Mouse (Mus musculus) midbrain, embryonic 13.5 days (tissue): ENCODE data around the gene Mkrn2. TPM values are rescaled to one million over a fixed set of nuclear protein-coding genes. Genes with fewer than 3 reads are reported as not detected.

ENCODE experiments used
- ATAC-seq: fragments of 200-750 bp; cut with Nextera tagmentation; 2 replicates; pipeline ENCODE4 v1.8.0; 2017; ENCODE audit warnings: mild to moderate bottlenecking, moderate TSS enrichment, moderate library complexity
- H3K27ac ChIP-seq: fragments of 300-500 bp; sonication (generic); 2 replicates; pipeline ENCODE4 v1.5.1; 2015; ENCODE audit warnings: inconsistent platforms, mild to moderate bottlenecking, moderate library complexity
- H3K27me3 ChIP-seq: fragments of 300-500 bp; sonication (generic); 2 replicates; pipeline ENCODE4 v1.6.1; 2015; ENCODE audit warnings: mild to moderate bottlenecking, inconsistent platforms
- H3K36me3 ChIP-seq: fragments of 300-500 bp; sonication (generic); 2 replicates; pipeline ENCODE4 v1.6.1; 2015; ENCODE audit warnings: mild to moderate bottlenecking, inconsistent platforms
- H3K4me1 ChIP-seq: fragments of 300-500 bp; sonication (generic); replicated peaks from 2 replicates; pipeline ENCODE4 v1.6.1; 2015; ENCODE audit warnings: inconsistent platforms
- H3K4me2 ChIP-seq: fragments of 300-500 bp; sonication (generic); replicated peaks from 2 replicates; pipeline ENCODE4 v1.6.1; 2015; ENCODE audit warnings: moderate library complexity, mild to moderate bottlenecking, inconsistent platforms
- H3K4me3 ChIP-seq: fragments of 300-500 bp; sonication (generic); replicated peaks from 2 replicates; pipeline ENCODE4 v1.5.1; 2015; ENCODE audit warnings: mild to moderate bottlenecking, inconsistent platforms
- H3K9ac ChIP-seq: fragments of 300-500 bp; sonication (generic); replicated peaks from 2 replicates; pipeline ENCODE4 v1.6.1; 2015; ENCODE audit warnings: mild to moderate bottlenecking, inconsistent platforms
- H3K9me3 ChIP-seq: fragments of 300-500 bp; sonication (generic); 2 replicates; pipeline ENCODE4 v1.6.1; 2016; ENCODE audit warnings: mild to moderate bottlenecking, inconsistent platforms
- WGBS: fragments of 180-500 bp; shearing (Covaris S2); methylation state at CpG from one replicate; pipeline ENCODE4 v1.1.7; 2015; 5-methylcytosine and 5-hydroxymethylcytosine counted together
- polyA plus RNA-seq: library from polyadenylated mRNA; unstranded; fragments of >200 nt; fragmentation: Nextera tagmentation; extraction: Ambion mirVana; gene quantifications from 2 replicates; pipeline ENCODE4 v1.2.1, GENCODE M21; 2015

Gene Mkrn2
- polyA plus RNA-seq, 1 experiment from 2014 or later, result 29.4 TPM

DNA sequence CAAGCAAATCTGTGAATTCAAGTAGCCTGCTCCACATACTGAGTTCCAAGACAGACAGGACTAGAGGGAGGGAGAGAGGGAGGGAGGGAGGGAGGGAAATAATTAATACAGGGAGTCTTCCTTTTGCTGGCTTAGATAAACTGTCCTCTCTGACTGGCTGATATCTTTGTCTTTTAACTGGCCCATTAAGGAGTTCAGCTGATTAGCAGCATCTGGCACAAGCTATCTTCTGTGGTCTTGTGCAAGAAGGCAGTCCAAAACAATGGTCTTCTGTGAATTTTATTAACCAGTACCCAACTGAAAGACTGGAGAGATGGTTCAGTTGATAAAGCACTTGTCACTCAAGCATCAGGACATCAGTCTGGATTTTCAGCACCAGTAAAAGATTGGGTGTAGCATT lies 57.1 kb downstream of the Mkrn2 start:
- no peak overlapping the region for H3K27ac ChIP-seq
- no peak overlapping the region for H3K4me2 ChIP-seq
- H3K4me3 ChIP-seq, result no peak overlapping the region
- no peak overlapping the region for H3K9ac ChIP-seq
- no peaks in the 10 kb centered on the region for H3K27me3 ChIP-seq
- no peaks in the 10 kb centered on the region for H3K9me3 ChIP-seq
- H3K36me3 ChIP-seq, result no peaks in the 10 kb centered on the region
- no peak for ATAC-seq
- peaks cover 30% of the 10 kb centered on the region for H3K4me1 ChIP-seq

DNA sequence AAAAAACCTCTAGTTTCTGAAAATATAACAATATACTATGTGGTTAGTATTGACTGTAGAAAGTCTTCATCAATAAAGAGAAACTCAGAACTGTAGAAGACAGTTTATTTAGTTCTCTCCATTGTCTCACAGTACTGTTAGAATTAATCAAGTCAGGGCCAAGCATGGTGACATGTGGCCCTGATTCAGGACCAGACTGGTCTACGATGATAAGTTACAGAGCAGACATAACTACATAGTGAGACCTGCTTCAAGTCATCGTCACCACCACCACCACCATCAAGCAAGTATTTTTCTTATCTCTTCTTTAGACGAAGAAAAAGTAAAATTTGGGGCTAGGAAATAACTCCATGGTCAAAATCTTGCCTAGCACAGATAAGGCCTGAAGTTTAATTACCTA lies 62.6 kb downstream of the Mkrn2 start:
- H3K36me3 ChIP-seq, result no peaks in the 10 kb centered on the region
- H3K27ac ChIP-seq, result no peak overlapping the region
- H3K9me3 ChIP-seq, result no peaks in the 10 kb centered on the region
- H3K4me1 ChIP-seq, result peaks cover 8% of the 10 kb centered on the region
- no peak overlapping the region for H3K9ac ChIP-seq
- no peak for ATAC-seq
- no peak overlapping the region for H3K4me2 ChIP-seq
- WGBS, result 98% methylated on average over 3 of the region's 3 CpGs
- no peak overlapping the region for H3K4me3 ChIP-seq
- no peaks in the 10 kb centered on the region for H3K27me3 ChIP-seq

DNA sequence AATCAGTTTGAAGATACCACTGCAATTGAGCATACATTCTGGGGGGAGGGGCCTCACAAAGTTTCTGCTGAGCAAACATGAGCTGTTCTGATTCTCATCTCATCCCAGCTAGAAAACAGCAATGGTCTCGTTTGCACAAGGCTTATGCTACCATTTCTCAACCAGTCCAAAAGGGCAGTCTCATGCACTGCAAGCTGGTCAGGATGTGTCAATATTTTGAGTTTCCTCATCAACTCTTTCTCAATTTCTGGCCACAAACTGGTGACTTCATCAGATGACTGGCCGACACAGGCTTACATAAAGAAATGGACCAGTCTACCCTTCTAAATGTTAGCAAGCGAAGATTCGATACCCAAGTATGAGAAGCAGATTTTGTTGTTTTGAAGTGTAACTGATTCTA lies 64.9 kb downstream of the Mkrn2 start:
- no peak overlapping the region for H3K27ac ChIP-seq
- no peaks in the 10 kb centered on the region for H3K9me3 ChIP-seq
- H3K9ac ChIP-seq, result no peak overlapping the region
- H3K36me3 ChIP-seq, result no peaks in the 10 kb centered on the region
- H3K4me3 ChIP-seq, result no peak overlapping the region
- H3K4me2 ChIP-seq, result no peak overlapping the region
- H3K4me1 ChIP-seq, result peaks cover 11% of the 10 kb centered on the region
- WGBS, result 86% methylated on average over 4 of the region's 4 CpGs
- ATAC-seq, result no peak
- H3K27me3 ChIP-seq, result no peaks in the 10 kb centered on the region

Other genes starting within 250 kb of the Mkrn2 start
- gene Pparg, start 241.0 kb upstream of the Mkrn2 start, polyA plus RNA-seq, result 0.18 and 0.22 TPM in 2 replicates
- gene Tsen2, start 57.2 kb upstream of the Mkrn2 start, polyA plus RNA-seq, result 32.9 and 35.2 TPM in 2 replicates
- 0.24 and 0.44 TPM in 2 replicates for gene Mkrn2os, start 9.3 kb upstream of the Mkrn2 start, polyA plus RNA-seq
- gene Raf1, start 74.7 kb downstream of the Mkrn2 start, polyA plus RNA-seq, result 141 and 159 TPM in 2 replicates
- gene Tmem40, start 160.5 kb downstream of the Mkrn2 start, polyA plus RNA-seq, result 0.79 and 1.1 TPM in 2 replicates
- gene Cand2, start 172.6 kb downstream of the Mkrn2 start, polyA plus RNA-seq, result 16.4 and 18.5 TPM in 2 replicates
- gene Rpl32, start 206.8 kb downstream of the Mkrn2 start, polyA plus RNA-seq, result 1,380 and 1,385 TPM in 2 replicates
- 2.2 and 3.2 TPM in 2 replicates for gene Efcab12, start 236.5 kb downstream of the Mkrn2 start, polyA plus RNA-seq